18 mouse cellular contexts compared by ENCODE assay signal in genomic region chr2:101908773-101909172, GRCm38 (mm10). TPM values are rescaled to one million over a fixed set of nuclear protein-coding genes. Genes with fewer than 3 reads are reported as not detected.
A peak's percentile ranks its signal among the peaks of the same experiment; 100 is the strongest.
DNase-seq lines count a peak whose midpoint lies in the region; ATAC-seq and TF ChIP-seq lines count a peak whose summit lies in the region.
"Had no signal": no experiment of that assay in that cellular context is flagged by ENCODE, and none has a peak within 500 bp of the region (broad histone marks: within the 10 kb centered on the region; RNA-seq: fewer than 3 reads in every experiment).

No protein-coding gene starts in this region.

- ATAC-seq in neural tube, embryonic 13.5 days (ENCODE audit: low read depth): no peak
- no peak for ATAC-seq in activated CD4-positive, CD25-positive, alpha-beta regulatory T cell, adult 4 months
- ATAC-seq: lung, postnatal 0 days; midbrain, embryonic 15.5 days had no signal

- DNase-seq in cerebellum, adult 9-11 months: peak; percentile 45
- no peak for DNase-seq in cerebellum, postnatal 4 days (ENCODE audit: low spot score in 2 of 2)
- no peak for DNase-seq in neural tube, embryonic 10.5 days (ENCODE audit: extremely low spot score, low spot score)
- peak; percentile 38 to 45 for DNase-seq in left cerebral cortex, adult 2 months (ENCODE audit: extremely low spot score in 1 of 2, low spot score in 2 of 2)
- DNase-seq in right cerebral cortex, postnatal 36 days (ENCODE audit: low spot score in 2 of 2): peak; percentile 33 to 56
- DNase-seq in layer of hippocampus, adult 11-12 months (ENCODE audit: low spot score): no peak
- DNase-seq: adrenal gland, postnatal 36 days; heart, postnatal 36 days; kidney, adult 18-20 months; kidney, postnatal 25 days had no signal

- intact Hi-C loops in left cerebral cortex, adult 2 months (cut with DNase I): loop anchor here (5.0 to 10.0 kb wide), 5 partner anchors 74 to 766 kb away; no protein-coding TSS in a partner anchor

- H3K27ac ChIP-seq in neural tube, embryonic 13.5 days (replicated peaks): 0 out of 2 replicates have a peak overlapping the region, but pooled peaks have one; percentile 23
- no peak overlapping the region for H3K27ac ChIP-seq in left cerebral cortex, adult 2 months
- H3K27ac ChIP-seq: embryonic facial prominence, embryonic 15.5 days; liver, embryonic 15.5 days; midbrain, embryonic 15.5 days had no signal

- H3K27me3 ChIP-seq in neural tube, embryonic 13.5 days: no peaks in the 10 kb centered on the region
- H3K27me3 ChIP-seq: embryonic facial prominence, embryonic 15.5 days; heart, embryonic 12.5 days; liver, embryonic 15.5 days; midbrain, embryonic 15.5 days had no signal

- peaks cover 8% of the 10 kb centered on the region; the same call in 1 of the 2 replicates for H3K36me3 ChIP-seq in neural tube, embryonic 13.5 days
- H3K36me3 ChIP-seq: embryonic facial prominence, embryonic 15.5 days; heart, embryonic 12.5 days; liver, embryonic 15.5 days; midbrain, embryonic 15.5 days had no signal

- H3K4me3 ChIP-seq in neural tube, embryonic 13.5 days: no peak overlapping the region
- no peak overlapping the region for H3K4me3 ChIP-seq in left cerebral cortex, adult 2 months
- H3K4me3 ChIP-seq: embryonic facial prominence, embryonic 15.5 days; heart, embryonic 12.5 days; liver, embryonic 15.5 days; midbrain, embryonic 15.5 days had no signal

- H3K4me2 ChIP-seq in neural tube, embryonic 13.5 days: no peak overlapping the region
- H3K4me2 ChIP-seq: embryonic facial prominence, embryonic 15.5 days; heart, embryonic 12.5 days; liver, embryonic 15.5 days; midbrain, embryonic 15.5 days had no signal

- no peak overlapping the region for H3K9ac ChIP-seq in neural tube, embryonic 13.5 days
- H3K9ac ChIP-seq: embryonic facial prominence, embryonic 15.5 days; heart, embryonic 12.5 days; liver, embryonic 15.5 days; midbrain, embryonic 15.5 days had no signal

- peaks cover 24% of the 10 kb centered on the region for H3K4me1 ChIP-seq in neural tube, embryonic 13.5 days (replicated peaks)

- 73% methylated on average over 13 of the region's 13 CpGs for WGBS in neural tube, embryonic 13.5 days

- no peak for TF ChIP-seq CTCF in left cerebral cortex, adult 2 months (IDR thresholded peaks at IDR 0.05)

- H3K9me3 ChIP-seq in neural tube, embryonic 13.5 days: 0 out of 2 replicates have a peak, but pooled peaks cover 6% of the 10 kb centered on the region
- H3K9me3 ChIP-seq: embryonic facial prominence, embryonic 15.5 days; liver, embryonic 15.5 days; midbrain, embryonic 15.5 days had no signal

RNA-seq across cellular contexts. Expression of gene Commd9, which starts 22.7 kb away (rescaled TPM):
- polyA plus RNA-seq in neural tube, embryonic 13.5 days (2015; fragmentation: Nextera tagmentation; extraction: Ambion mirVana): 96.4 and 99.8 TPM in 2 replicates
- total RNA-seq in left cerebral cortex, adult 2 months (2021): 10 to 100 TPM; 38.6 to 42.3 TPM
- polyA plus RNA-seq in activated CD4-positive, CD25-positive, alpha-beta regulatory T cell, adult 4 months (2017; shearing (Covaris generic)): 10 to 100 TPM; 20.6 to 20.8 TPM

RNA-seq across cellular contexts. Expression of gene Prr5l, which starts 25.9 kb away (rescaled TPM):
- polyA plus RNA-seq in neural tube, embryonic 13.5 days (2015; fragmentation: Nextera tagmentation; extraction: Ambion mirVana): 5.6 and 6.6 TPM in 2 replicates
- total RNA-seq in left cerebral cortex, adult 2 months (2021): 1 to 10 TPM; 5.1 to 7.7 TPM
- polyA plus RNA-seq in activated CD4-positive, CD25-positive, alpha-beta regulatory T cell, adult 4 months (2017; shearing (Covaris generic)): 1 to 10 TPM in 1 of 2 experiments, under 1 TPM in 1; 0.78 to 1.2 TPM
- total RNA-seq: granulocyte monocyte progenitor cell, adult 5-6 weeks had no signal

Comparison
In these comparisons a context has a peak if more than half of its experiments do, and no peak if none do; other contexts are left out.
1. DNase-seq: peak in cerebellum, adult 9-11 months (single experiment), left cerebral cortex, adult 2 months (2 of 2) and right cerebral cortex, postnatal 36 days (2 of 2); none in cerebellum, postnatal 4 days (0 of 2), neural tube, embryonic 10.5 days (single experiment) and layer of hippocampus, adult 11-12 months (single experiment).